In genomic region chr1:75545965-75546956, GRCm38 (mm10) we compare ENCODE assay signal across 8 mouse cellular contexts. TPM values are rescaled to one million over a fixed set of nuclear protein-coding genes. Genes with fewer than 3 reads are reported as not detected.
DNase-seq lines count a peak whose midpoint lies in the region; ATAC-seq and TF ChIP-seq lines count a peak whose summit lies in the region.

TSS of gene Slc4a3 (plus strand) at chr1:75546266.

- ATAC-seq in embryonic facial prominence, embryonic 12.5 days (ENCODE audit: insufficient number of reproducible peaks, insufficient read depth, low FRiP score, low TSS enrichment) = peak; percentile 71
- peak; percentile 87 for ATAC-seq in limb, embryonic 14.5 days (ENCODE audit: low FRiP score, low read depth)
- peak; percentile 78 for ATAC-seq in midbrain, postnatal 0 days (ENCODE audit: low FRiP score)

- peak within 1 kb of the TSS; percentile 75 for H3K4me3 ChIP-seq in embryonic facial prominence, embryonic 12.5 days
- peak within 1 kb of the TSS; percentile 76 for H3K4me3 ChIP-seq in limb, embryonic 14.5 days (replicated peaks; ENCODE audit: low read length)
- peak within 1 kb of the TSS; percentile 69 for H3K4me3 ChIP-seq in midbrain, postnatal 0 days (ENCODE audit: low read depth, low read length)

- H3K4me1 ChIP-seq in embryonic facial prominence, embryonic 12.5 days = peaks cover 13% of the 10 kb centered on the region
- H3K4me1 ChIP-seq in limb, embryonic 14.5 days (ENCODE audit: control insufficient read depth, insufficient read depth, low read length) = peaks cover 12% of the 10 kb centered on the region
- peaks cover 17% of the 10 kb centered on the region for H3K4me1 ChIP-seq in midbrain, postnatal 0 days (ENCODE audit: insufficient read depth, low read length)

- peak; percentile 83; the same call in 1 of the 2 replicates for TF ChIP-seq POLR2A in limb, embryonic 14.5 days (IDR thresholded peaks at IDR 0.05; ENCODE audit: borderline replicate concordance, extremely low read depth, insufficient read depth, insufficient read length)

- H3K9ac ChIP-seq in embryonic facial prominence, embryonic 12.5 days = peak within 1 kb of the TSS; percentile 81
- H3K9ac ChIP-seq in limb, embryonic 14.5 days (ENCODE audit: low read depth, low read length, severe bottlenecking) = peak within 1 kb of the TSS; percentile 86
- H3K9ac ChIP-seq in midbrain, postnatal 0 days (replicated peaks; ENCODE audit: low read length, poor library complexity, severe bottlenecking) = peak within 1 kb of the TSS; percentile 89

- H3K27ac ChIP-seq in embryonic facial prominence, embryonic 12.5 days = peak within 1 kb of the TSS; percentile 82
- peak within 1 kb of the TSS; percentile 81 for H3K27ac ChIP-seq in limb, embryonic 14.5 days (replicated peaks; ENCODE audit: low read depth, low read length)
- peak within 1 kb of the TSS; percentile 66 for H3K27ac ChIP-seq in midbrain, postnatal 0 days (ENCODE audit: low read depth, low read length)

- 1% methylated on average over 54 of the region's 64 CpGs for WGBS in embryonic facial prominence, embryonic 12.5 days
- WGBS in limb, embryonic 14.5 days = 4% methylated on average over 21 of the region's 64 CpGs
- 2% methylated on average over 35 of the region's 64 CpGs for WGBS in midbrain, postnatal 0 days

- TF ChIP-seq CTCF in midbrain, postnatal 0 days (IDR thresholded peaks at IDR 0.05) = peak; percentile 60

- peak within 1 kb of the TSS; percentile 68 for H3K4me2 ChIP-seq in embryonic facial prominence, embryonic 12.5 days (replicated peaks)
- H3K4me2 ChIP-seq in limb, embryonic 14.5 days (replicated peaks; ENCODE audit: low read depth, low read length, severe bottlenecking) = peak within 1 kb of the TSS; percentile 72
- H3K4me2 ChIP-seq in midbrain, postnatal 0 days (ENCODE audit: low read depth, low read length, poor library complexity, severe bottlenecking) = peak within 1 kb of the TSS; percentile 70

- peak; percentile 57 to 63 for DNase-seq in urinary bladder, adult 18-20 months (ENCODE audit: low spot score in 2 of 2)
- DNase-seq in urinary bladder, postnatal 10 days (ENCODE audit: low spot score) = no peak
- DNase-seq in heart, adult 8-10 months (ENCODE audit: low spot score) = no peak
- DNase-seq in kidney, adult 8-10 months = peak; percentile 32 to 46
- peak; percentile 61 for DNase-seq in limb, embryonic 14.5 days (ENCODE audit: low spot score)
- peak; percentile 72 for DNase-seq in midbrain, postnatal 0 days (ENCODE audit: low spot score)
- DNase-seq in urinary bladder, adult 2 months (ENCODE audit: low spot score) = peak; percentile 73

- peaks cover 27% of the 10 kb centered on the region for H3K36me3 ChIP-seq in embryonic facial prominence, embryonic 12.5 days
- peaks cover 34% of the 10 kb centered on the region for H3K36me3 ChIP-seq in limb, embryonic 14.5 days (ENCODE audit: control insufficient read depth, insufficient read depth, low read length)
- H3K36me3 ChIP-seq in midbrain, postnatal 0 days (ENCODE audit: insufficient read depth, low read length) = peaks cover 25% of the 10 kb centered on the region

- H3K27me3 ChIP-seq in embryonic facial prominence, embryonic 12.5 days = no peaks in the 10 kb centered on the region
- no peaks in the 10 kb centered on the region for H3K27me3 ChIP-seq in limb, embryonic 14.5 days (ENCODE audit: control insufficient read depth, insufficient read depth, low read length)
- H3K27me3 ChIP-seq in midbrain, postnatal 0 days (ENCODE audit: insufficient read depth, low read length) = no peaks in the 10 kb centered on the region

- H3K9me3 ChIP-seq in embryonic facial prominence, embryonic 12.5 days = 0 out of 2 replicates have a peak, but pooled peaks cover 3% of the 10 kb centered on the region
- H3K9me3 ChIP-seq in limb, embryonic 14.5 days (ENCODE audit: control insufficient read depth, low read length) = 0 out of 2 replicates have a peak, but pooled peaks cover 6% of the 10 kb centered on the region
- no peaks in the 10 kb centered on the region for H3K9me3 ChIP-seq in midbrain, postnatal 0 days (ENCODE audit: low read length)

RNA-seq across cellular contexts. Expression of gene Slc4a3, which starts in this region (rescaled TPM):
- polyA plus RNA-seq in embryonic facial prominence, embryonic 12.5 days (2016; fragmentation: Nextera tagmentation; extraction: Ambion mirVana) = 33.1 and 33.7 TPM in 2 replicates
- total RNA-seq in heart, adult 8-10 months (2022) = 100 to 1,000 TPM; 221 to 344 (median 267) TPM
- 101 and 137 TPM in 2 replicates for polyA plus RNA-seq in limb, embryonic 14.5 days (2012; rRNA removed)
- polyA plus RNA-seq in limb, embryonic 14.5 days (2014; fragmentation: Nextera tagmentation; extraction: Ambion mirVana) = 21.5 and 28.7 TPM in 2 replicates
- total RNA-seq in midbrain, postnatal 0 days (2014; rRNA removed) = 172 and 179 TPM in 2 replicates
- polyA plus RNA-seq in midbrain, postnatal 0 days (2015; fragmentation: Nextera tagmentation; extraction: Ambion mirVana) = 108 and 111 TPM in 2 replicates
- polyA plus RNA-seq in urinary bladder, adult 2 months (2012; rRNA removed) = 31.5 and 33.4 TPM in 2 replicates

Comparison
In these comparisons a context has a peak if more than half of its experiments do, and no peak if none do; other contexts are left out.
1. DNase-seq: peak in urinary bladder, adult 18-20 months (2 of 2), kidney, adult 8-10 months (2 of 2), limb, embryonic 14.5 days (single experiment), midbrain, postnatal 0 days (single experiment) and urinary bladder, adult 2 months (single experiment); none in urinary bladder, postnatal 10 days (single experiment) and heart, adult 8-10 months (single experiment).
2. Peak in every context shown above with its lines, with median percentiles within 50 percentile points of each other: ATAC-seq, H3K27ac ChIP-seq, H3K4me2 ChIP-seq, H3K4me3 ChIP-seq and H3K9ac ChIP-seq.